Mouse (Mus musculus) MEL (cell line): ENCODE data around the gene Arhgap23.

Experiments
- CHD1 ChIP-seq: IDR thresholded peaks from 2 replicates; pipeline ENCODE4 v1.6.1; 2012; ENCODE audit warnings: low read depth, mild to moderate bottlenecking, inconsistent platforms, low read length, improper control_type of control experiment
- CTCF ChIP-seq, 3 experiments: IDR thresholded peaks in 2 of 3; conservative IDR thresholded peaks in 1 of 3; 2 replicates each; pipeline ENCODE4 v1.5.1; 2011 to 2012; ENCODE audit warnings: low read length in 3 of 3, low read depth in 2 of 3, mild to moderate bottlenecking in 2 of 3, improper control_type of control experiment in 1 of 3, inconsistent platforms in 1 of 3, mixed read lengths in 1 of 3, moderate library complexity in 1 of 3; ENCODE audit not compliant: control insufficient read depth in 1 of 3, insufficient read depth in 1 of 3, poor library complexity in 1 of 3, severe bottlenecking in 1 of 3
- E2F4 ChIP-seq: IDR thresholded peaks from 2 replicates; pipeline ENCODE4 v1.6.1; 2011; ENCODE audit warnings: low read depth, low read length, improper control_type of control experiment, borderline replicate concordance
- EP300 ChIP-seq, 2 experiments: IDR thresholded peaks; 2 replicates each; pipeline ENCODE4 v1.6.1; 2011; ENCODE audit warnings: improper control_type of control experiment in 2 of 2, low read length in 2 of 2, low read depth in 1 of 2, mild to moderate bottlenecking in 1 of 2
- MXI1 ChIP-seq: IDR thresholded peaks from 2 replicates; pipeline ENCODE4 v1.6.1; 2011; ENCODE audit warnings: mild to moderate bottlenecking, low read depth, low read length, improper control_type of control experiment
- POLR2A ChIP-seq, 2 experiments: IDR thresholded peaks; 2 replicates each; pipeline ENCODE4 v1.6.1; 2011 to 2012; ENCODE audit warnings: low read length in 2 of 2, mild to moderate bottlenecking in 2 of 2, control low read depth in 1 of 2, improper control_type of control experiment in 1 of 2, low read depth in 1 of 2, moderate library complexity in 1 of 2; ENCODE audit not compliant: control insufficient read depth in 1 of 2, insufficient read depth in 1 of 2, poor library complexity in 1 of 2
- POLR2AphosphoS5 ChIP-seq: IDR thresholded peaks from 2 replicates; pipeline ENCODE4 v1.6.1; 2012; ENCODE audit warnings: low read depth, borderline replicate concordance, mild to moderate bottlenecking, inconsistent platforms, low read length, moderate library complexity, mixed read lengths
- SIN3A ChIP-seq: IDR thresholded peaks from 2 replicates; pipeline ENCODE4 v1.6.1; 2012; ENCODE audit warnings: low read length, improper control_type of control experiment, inconsistent platforms
- TBP ChIP-seq: IDR thresholded peaks from 2 replicates; pipeline ENCODE4 v1.8.0; 2011; ENCODE audit warnings: low read depth, low read length, improper control_type of control experiment
- TCF12 ChIP-seq: IDR thresholded peaks from 2 replicates; pipeline ENCODE4 v1.6.1; 2014; ENCODE audit warnings: low read depth, mild to moderate bottlenecking, inconsistent platforms, low read length, improper control_type of control experiment, moderate library complexity
- USF1 ChIP-seq: IDR thresholded peaks from 2 replicates; pipeline ENCODE4 v1.6.1; 2014; ENCODE audit warnings: low read depth, mild to moderate bottlenecking, inconsistent platforms, low read length, improper control_type of control experiment, moderate library complexity
- ZC3H11A ChIP-seq: IDR thresholded peaks from 2 replicates; pipeline ENCODE4 v1.6.1; 2012; ENCODE audit warnings: low read depth, mild to moderate bottlenecking, inconsistent platforms, low read length, improper control_type of control experiment
- ZNF384 ChIP-seq: IDR thresholded peaks from 2 replicates; pipeline ENCODE4 v1.6.1; 2012; ENCODE audit warnings: low read depth, mild to moderate bottlenecking, inconsistent platforms, low read length, improper control_type of control experiment

- no peak for TF ChIP-seq TBP
- TF ChIP-seq ZNF384 = no peak
- no peak for TF ChIP-seq E2F4
- no peak for TF ChIP-seq POLR2A (IDR thresholded peaks at IDR 0.05; ENCODE audit: control insufficient read depth in 1 of 2, insufficient read depth in 1 of 2, low read depth in 1 of 2, low read length in 2 of 2, poor library complexity in 1 of 2)
- TF ChIP-seq TCF12 = no peak
- TF ChIP-seq CHD1 = no peak
- no peak for TF ChIP-seq ZC3H11A
- TF ChIP-seq CTCF (IDR thresholded peaks at IDR 0.05 in 2 of 3, conservative IDR thresholded peaks at IDR 0.05 in 1 of 3; ENCODE audit: control insufficient read depth in 1 of 3, insufficient read depth in 1 of 3, low read depth in 2 of 3, low read length in 3 of 3, poor library complexity in 1 of 3, severe bottlenecking in 1 of 3) = no peak
- TF ChIP-seq POLR2AphosphoS5 = no peak
- TF ChIP-seq MXI1 = no peak
- no peak for TF ChIP-seq EP300 (IDR thresholded peaks at IDR 0.05; ENCODE audit: low read depth in 1 of 2, low read length in 2 of 2)
- TF ChIP-seq USF1 = no peak
- no peak for TF ChIP-seq SIN3A
Observed at GRCm38 (mm10) chr11:97524306-97524705, 109.0 kb downstream of the Arhgap23 start.
